Mouse (Mus musculus) heart, embryonic 14.5 days (tissue): ENCODE measurements at regions not wholly inside any gene's neighbourhood (a gene's known extent, or its start where the extent isn't known, plus 50 kb on each side); places are given as distances from the start of the nearest gene placed in this dataset.

Experiments
- ATAC-seq: fragments of 200-750 bp; cut with Nextera tagmentation; 2 replicates; pipeline ENCODE4 v1.8.0; 2017; ENCODE audit warnings: low read depth, moderate TSS enrichment; ENCODE audit not compliant: insufficient number of reproducible peaks, insufficient read depth, low FRiP score
- H3K27ac ChIP-seq, 2 experiments: fragments of 200-500 bp in 1 of 2; fragments of 300-500 bp in 1 of 2; sonication (generic) in 1 of 2; replicated peaks in 1 of 2; 2 replicates each; pipeline ENCODE4 v1.5.1; 2012 to 2014; ENCODE audit warnings: low read depth in 2 of 2, low read length in 2 of 2, control low read depth in 1 of 2, mild to moderate bottlenecking in 1 of 2, mixed read lengths in 1 of 2; ENCODE audit not compliant: control insufficient read depth in 1 of 2, insufficient read depth in 1 of 2
- H3K27me3 ChIP-seq: fragments of 300-500 bp; sonication (generic); 2 replicates; pipeline ENCODE4 v1.6.1; 2014; ENCODE audit warnings: mild to moderate bottlenecking, low read length, control low read depth; ENCODE audit not compliant: control insufficient read depth, insufficient read depth
- H3K36me3 ChIP-seq: fragments of 300-500 bp; sonication (generic); 2 replicates; pipeline ENCODE4 v1.6.1; 2014; ENCODE audit warnings: mild to moderate bottlenecking, control low read depth, low read length, mixed read lengths; ENCODE audit not compliant: control insufficient read depth, insufficient read depth
- H3K4me1 ChIP-seq, 2 experiments: fragments of 200-500 bp in 1 of 2; fragments of 300-500 bp in 1 of 2; sonication (generic) in 1 of 2; 2 replicates each; pipeline ENCODE4 v1.6.1; 2012 to 2014; ENCODE audit warnings: low read length in 2 of 2, control low read depth in 1 of 2, mixed read lengths in 1 of 2; ENCODE audit not compliant: control insufficient read depth in 2 of 2, insufficient read depth in 2 of 2
- H3K4me2 ChIP-seq: fragments of 300-500 bp; sonication (generic); 2 replicates; pipeline ENCODE4 v1.6.1; 2014; ENCODE audit warnings: mild to moderate bottlenecking, low read length
- H3K4me3 ChIP-seq, 2 experiments: fragments of 200-500 bp in 1 of 2; fragments of 300-500 bp in 1 of 2; sonication (generic) in 1 of 2; 2 replicates each; pipeline ENCODE4 v1.5.1; 2012 to 2014; ENCODE audit warnings: low read length in 2 of 2, mild to moderate bottlenecking in 2 of 2, control low read depth in 1 of 2, low read depth in 1 of 2, moderate library complexity in 1 of 2; ENCODE audit not compliant: control insufficient read depth in 1 of 2, insufficient read depth in 1 of 2
- H3K9ac ChIP-seq: fragments of 300-500 bp; sonication (generic); 2 replicates; pipeline ENCODE4 v1.6.1; 2014; ENCODE audit warnings: mild to moderate bottlenecking, low read length
- H3K9me3 ChIP-seq: fragments of 300-500 bp; sonication (generic); 2 replicates; pipeline ENCODE4 v1.6.1; 2016; ENCODE audit warnings: low read length, control low read depth; ENCODE audit not compliant: control insufficient read depth
- WGBS: fragments of 180-500 bp; shearing (Covaris S2); extraction: QIAGEN DNeasy Blood & Tissue Kit; methylation state at CpG from one replicate; pipeline ENCODE4 v1.1.7; 2014; 5-methylcytosine and 5-hydroxymethylcytosine counted together

DNA sequence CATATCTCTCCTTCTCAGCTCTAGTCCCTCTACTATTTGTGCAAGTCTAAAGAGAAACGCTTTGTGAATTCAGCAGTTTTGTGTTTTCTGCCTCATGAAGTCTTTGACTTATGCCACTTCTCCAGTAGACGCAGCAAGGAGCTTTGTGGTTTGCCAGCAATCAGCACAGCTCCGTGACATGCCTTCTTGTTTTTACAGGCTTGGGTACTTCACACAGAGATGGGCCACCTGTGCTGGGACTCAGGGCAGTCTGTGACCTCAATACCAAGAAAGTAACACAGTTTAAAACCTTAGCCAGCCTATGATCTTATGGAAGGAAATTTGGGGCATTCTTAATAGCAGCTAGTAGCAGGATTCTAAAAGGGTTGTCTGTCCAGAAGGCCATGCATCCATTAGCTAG is 248.4 kb upstream of the Gk2 start:
- H3K9me3 ChIP-seq = no peaks in the 10 kb centered on the region
- WGBS = 73% methylated on average over 3 of the region's 3 CpGs

DNA sequence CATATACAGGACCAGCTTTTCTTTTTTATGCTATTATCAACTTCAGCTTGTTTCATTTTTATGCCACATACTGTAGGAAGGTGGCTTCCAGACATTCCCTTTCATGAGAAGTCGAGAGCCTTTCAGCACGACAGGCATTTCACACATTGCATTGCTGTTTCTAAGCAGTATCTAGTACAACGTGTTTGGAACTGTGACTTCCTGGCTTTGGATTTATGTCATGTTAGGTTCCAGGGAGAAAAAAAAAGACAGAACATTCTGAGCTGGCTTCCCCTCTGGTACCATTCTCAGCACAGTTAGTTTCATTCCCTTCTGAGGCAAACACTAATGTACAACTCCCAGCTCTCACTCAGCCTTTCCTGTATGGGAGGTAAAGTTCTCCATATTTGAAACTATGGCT is 243.7 kb upstream of the Gk2 start:
- no peaks in the 10 kb centered on the region for H3K36me3 ChIP-seq
- H3K27ac ChIP-seq = peak overlapping the region in 1 of 2 experiments; percentile 4; a peak in 1 of 4 replicates
- no peaks in the 10 kb centered on the region for H3K27me3 ChIP-seq
- H3K4me2 ChIP-seq = no peak overlapping the region
- ATAC-seq = no peak
- H3K9ac ChIP-seq = no peak overlapping the region
- 41% methylated on average over 3 of the region's 3 CpGs for WGBS
- H3K4me3 ChIP-seq = no peak overlapping the region
- peaks cover 0 to 2% of the 10 kb centered on the region in 2 experiments; a peak in 1 of 4 replicates for H3K4me1 ChIP-seq
- H3K9me3 ChIP-seq = no peaks in the 10 kb centered on the region

More for the DNA sequence above, 248.4 kb upstream of the Gk2 start:
- Histone ChIP-seq H3K4me3 (no peak overlapping the region), H3K36me3 (no peaks in the 10 kb centered on the region), H3K4me1 (no peaks in the 10 kb centered on the region), H3K27me3 (no peaks in the 10 kb centered on the region), H3K9ac (no peak overlapping the region), H3K4me2 (no peak overlapping the region), H3K27ac (no peak overlapping the region)
- ATAC-seq = no peak

DNA sequence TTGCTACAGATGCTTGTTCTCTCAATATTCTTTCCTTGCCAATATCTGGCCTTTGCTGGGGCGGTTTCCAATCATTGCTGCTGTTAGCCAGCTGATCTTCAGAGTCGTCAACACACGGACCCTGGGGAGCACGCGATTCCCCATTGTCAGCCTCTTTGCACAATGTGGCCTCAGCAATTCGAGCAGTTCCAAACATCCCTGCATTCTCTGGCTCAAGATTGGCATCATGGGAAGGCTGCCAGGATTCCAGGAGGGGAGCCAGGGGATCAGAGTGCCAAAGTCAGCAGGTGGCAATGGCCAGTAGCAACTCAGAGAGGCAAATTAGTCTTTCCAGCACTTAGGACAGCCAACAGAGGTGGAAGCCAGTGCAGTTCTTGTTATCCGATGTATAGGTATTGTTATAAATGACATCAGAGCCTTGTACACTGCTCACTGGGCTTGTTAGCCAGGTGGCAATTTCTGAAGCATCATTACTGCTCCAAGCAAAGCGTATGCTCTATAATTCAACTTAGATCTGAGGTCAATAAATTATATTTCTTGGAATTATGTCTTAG is 240.8 kb upstream of the Gk2 start:
- no peak overlapping the region for H3K4me2 ChIP-seq
- H3K27me3 ChIP-seq = no peaks in the 10 kb centered on the region
- 50% methylated on average over 8 of the region's 8 CpGs for WGBS
- no peak overlapping the region for H3K4me3 ChIP-seq
- H3K36me3 ChIP-seq = no peaks in the 10 kb centered on the region
- no peak for ATAC-seq
- peaks cover 0 to 2% of the 10 kb centered on the region in 2 experiments; a peak in 1 of 4 replicates for H3K4me1 ChIP-seq
- H3K9ac ChIP-seq = no peak overlapping the region
- H3K27ac ChIP-seq = no peak overlapping the region
- H3K9me3 ChIP-seq = no peaks in the 10 kb centered on the region

DNA sequence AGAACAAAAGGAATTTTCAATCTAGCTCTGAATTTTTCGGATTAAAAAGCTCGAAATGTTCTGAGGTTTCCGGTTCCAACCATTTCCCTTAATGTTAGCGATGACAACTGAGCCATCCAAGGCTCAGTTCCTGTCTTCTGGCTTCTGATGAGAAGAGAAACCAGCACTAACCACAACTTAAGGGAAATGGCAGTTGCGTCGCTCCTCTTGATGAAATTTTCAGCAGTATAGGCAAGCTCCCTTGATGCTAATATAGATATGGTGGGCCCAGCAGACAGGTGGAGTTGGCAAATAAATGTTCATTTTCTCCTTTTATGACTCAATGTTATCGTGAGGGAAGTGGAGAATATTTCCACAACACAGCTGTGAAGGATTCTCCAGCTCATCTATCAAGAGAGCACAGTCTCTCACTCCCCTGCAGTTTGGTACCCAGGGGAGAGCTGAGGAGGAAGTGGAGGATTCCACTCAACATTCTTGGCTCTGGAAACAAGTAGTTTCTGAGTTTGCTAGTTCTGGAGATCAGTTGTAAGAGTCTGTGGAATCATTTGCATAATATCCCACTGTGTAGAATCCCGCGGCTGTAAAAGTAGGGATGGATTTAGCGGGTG is 236.6 kb upstream of the Gk2 start:
- Histone ChIP-seq H3K9me3 (no peaks in the 10 kb centered on the region), H3K9ac (no peak overlapping the region), H3K27ac (no peak overlapping the region), H3K27me3 (no peaks in the 10 kb centered on the region), H3K36me3 (no peaks in the 10 kb centered on the region), H3K4me2 (no peak overlapping the region), H3K4me1 (peaks cover 0 to 2% of the 10 kb centered on the region in 2 experiments; a peak in 1 of 4 replicates), H3K4me3 (no peak overlapping the region)
- ATAC-seq = no peak
- WGBS = 78% methylated on average over 10 of the region's 10 CpGs

DNA sequence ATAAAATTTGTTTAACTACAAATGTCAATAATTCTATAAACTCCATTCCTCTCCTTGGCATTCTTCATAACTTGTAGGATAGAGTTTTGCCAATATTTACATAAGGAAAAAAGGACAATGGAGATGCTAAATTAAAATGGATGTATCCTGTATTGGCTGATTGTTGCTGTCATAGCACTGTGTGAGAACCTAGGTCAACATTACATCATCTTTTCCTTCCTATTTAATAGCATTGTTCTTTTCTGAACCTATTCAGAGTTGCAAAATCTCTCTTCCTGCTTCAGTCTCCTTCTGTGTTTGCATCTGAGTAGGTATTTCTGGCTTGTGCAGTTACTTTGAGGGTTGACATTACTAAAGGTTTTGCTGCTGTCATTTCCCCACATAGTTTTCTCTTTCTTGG is 228.6 kb upstream of the Gk2 start:
- Histone ChIP-seq H3K9me3 (no peaks in the 10 kb centered on the region), H3K27me3 (no peaks in the 10 kb centered on the region), H3K27ac (no peak overlapping the region), H3K4me2 (no peak overlapping the region), H3K4me1 (no peaks in the 10 kb centered on the region), H3K4me3 (no peak overlapping the region), H3K36me3 (no peaks in the 10 kb centered on the region), H3K9ac (no peak overlapping the region)
- ATAC-seq = no peak

DNA sequence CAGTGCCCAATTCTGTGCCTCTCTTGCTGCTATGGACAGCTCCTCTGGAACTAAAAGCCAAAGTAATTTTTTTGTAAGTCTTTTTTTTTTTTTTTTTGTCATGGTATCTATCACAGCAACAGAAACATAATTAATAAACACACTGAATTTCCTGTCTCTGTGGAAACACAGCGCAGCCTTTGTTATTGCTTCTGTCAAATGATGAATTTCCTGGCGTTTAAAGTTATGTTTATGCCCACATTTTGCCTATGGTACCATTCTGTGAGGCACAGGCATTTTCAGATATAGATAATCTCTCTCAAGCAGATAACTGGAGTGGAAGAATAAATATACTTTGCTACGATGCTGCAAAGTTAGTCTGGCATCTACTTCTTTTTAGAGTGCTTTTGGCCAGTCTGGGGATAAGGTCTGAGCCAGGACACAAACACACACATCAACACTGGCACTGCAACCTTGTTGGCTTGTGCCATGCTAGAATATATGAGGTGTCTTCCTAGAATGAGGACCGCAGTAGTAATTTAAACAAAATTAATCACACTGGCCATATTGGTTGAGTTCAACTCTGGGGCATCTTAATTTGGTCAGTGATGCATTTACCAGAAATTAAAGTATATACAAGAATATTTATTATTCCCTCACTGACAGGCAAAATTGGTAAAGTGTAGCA is 227.9 kb upstream of the Gk2 start:
- no peak for ATAC-seq
- 52% methylated on average over 4 of the region's 4 CpGs for WGBS
- Histone ChIP-seq H3K9me3 (no peaks in the 10 kb centered on the region), H3K4me1 (no peaks in the 10 kb centered on the region), H3K9ac (no peak overlapping the region), H3K27me3 (no peaks in the 10 kb centered on the region), H3K36me3 (no peaks in the 10 kb centered on the region), H3K4me3 (no peak overlapping the region), H3K27ac (no peak overlapping the region), H3K4me2 (no peak overlapping the region)

DNA sequence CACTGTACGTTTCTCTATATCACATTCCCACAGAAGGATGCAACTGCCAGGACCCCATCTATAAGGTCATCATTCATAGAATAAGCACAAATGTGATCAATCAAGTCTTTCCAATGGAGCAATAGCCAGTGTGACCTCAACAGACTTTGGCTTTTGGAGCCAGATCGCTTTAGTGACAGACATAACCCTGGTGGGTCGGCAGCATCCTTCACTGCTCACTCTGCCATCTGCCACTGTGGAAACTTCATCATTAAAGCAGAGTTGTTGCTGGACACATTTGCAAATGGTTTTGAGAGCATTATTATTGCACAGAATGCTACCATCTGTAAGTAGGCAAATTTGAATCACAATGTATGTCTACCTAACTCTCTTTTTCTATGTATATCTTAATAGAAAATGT is 212.9 kb upstream of the Gk2 start:
- no peak overlapping the region for H3K27ac ChIP-seq
- WGBS = 69% methylated on average over 3 of the region's 3 CpGs
- no peaks in the 10 kb centered on the region for H3K27me3 ChIP-seq

More for the DNA sequence above, 212.9 kb upstream of the Gk2 start:
- no peaks in the 10 kb centered on the region for H3K4me1 ChIP-seq
- no peak overlapping the region for H3K9ac ChIP-seq
- no peak overlapping the region for H3K4me2 ChIP-seq
- H3K36me3 ChIP-seq = no peaks in the 10 kb centered on the region
- H3K9me3 ChIP-seq = no peaks in the 10 kb centered on the region
- ATAC-seq = no peak
- no peak overlapping the region for H3K4me3 ChIP-seq
